Mouse (Mus musculus): Measurements from ENCODE around the gene Grap. TPM values are rescaled to one million over a fixed set of nuclear protein-coding genes. Genes with fewer than 3 reads are reported as not detected.
A peak's percentile ranks its signal among the peaks of the same experiment; 100 is the strongest.

Grap gene
- polyA plus RNA-seq, 1 experiment from 2014 or later = 9.9 TPM

DNA sequence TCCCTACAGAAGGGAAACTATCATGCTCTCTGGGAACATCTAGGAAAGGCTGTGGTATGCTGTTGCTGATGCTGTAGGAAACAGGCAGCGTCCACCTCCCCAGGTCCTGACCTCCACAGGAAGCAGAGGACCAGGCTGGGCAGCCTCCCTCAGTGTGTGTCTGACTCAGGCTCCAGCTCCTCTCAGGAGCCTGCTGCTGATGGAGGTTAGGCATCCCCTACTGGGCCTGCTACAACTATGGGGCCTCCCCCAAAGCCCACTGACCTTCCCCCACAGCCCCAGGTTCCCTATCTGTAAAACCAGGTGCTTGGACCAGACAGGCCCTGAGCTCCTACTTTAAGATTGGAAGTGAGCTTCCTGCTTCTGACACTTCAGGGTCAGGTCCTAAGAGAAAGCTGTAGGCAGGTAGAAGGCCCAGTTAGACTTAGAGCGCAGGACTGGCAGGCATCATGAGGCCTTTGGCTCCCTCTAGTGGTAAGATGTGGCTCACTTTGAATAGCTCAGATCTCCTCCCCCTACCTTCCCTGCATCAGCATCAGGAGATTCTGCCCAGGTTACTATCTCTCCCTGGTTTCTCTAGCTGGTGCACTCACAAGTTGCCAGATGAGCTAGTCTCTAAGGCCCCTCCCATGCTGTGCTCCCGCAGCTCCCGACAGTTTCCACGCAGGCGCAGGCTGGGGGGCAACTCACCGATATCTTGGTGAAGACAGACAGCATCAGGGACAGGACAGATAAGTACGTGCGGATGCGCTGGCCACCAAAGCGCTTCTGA lies 61.5 kb downstream of the Grap start:
- no peaks in the 10 kb centered on the region for H3K9me3 ChIP-seq (ENCODE audit: control insufficient read depth, low read length)
- H3K4me2 ChIP-seq = no peak overlapping the region
- no peak overlapping the region for H3K27ac ChIP-seq (ENCODE audit: low read depth, low read length)
- no peaks in the 10 kb centered on the region for H3K36me3 ChIP-seq (ENCODE audit: control insufficient read depth, insufficient read depth, low read length)
- no peaks in the 10 kb centered on the region; the same call in 1 of the 2 replicates for H3K27me3 ChIP-seq (replicated peaks; ENCODE audit: control insufficient read depth, insufficient read depth, low read length)
- H3K4me1 ChIP-seq (replicated peaks; ENCODE audit: control insufficient read depth, insufficient read depth, low read length) = no peaks in the 10 kb centered on the region
- no peak overlapping the region for H3K4me3 ChIP-seq (ENCODE audit: low read depth, low read length)
- H3K9ac ChIP-seq (ENCODE audit: low read depth, low read length) = no peak overlapping the region
- DNase-seq (ENCODE audit: low spot score) = peak; percentile 52
- WGBS = 37% methylated on average over 11 of the region's 11 CpGs
- peak; percentile 77 for ATAC-seq (replicated peaks; ENCODE audit: low FRiP score)

DNA sequence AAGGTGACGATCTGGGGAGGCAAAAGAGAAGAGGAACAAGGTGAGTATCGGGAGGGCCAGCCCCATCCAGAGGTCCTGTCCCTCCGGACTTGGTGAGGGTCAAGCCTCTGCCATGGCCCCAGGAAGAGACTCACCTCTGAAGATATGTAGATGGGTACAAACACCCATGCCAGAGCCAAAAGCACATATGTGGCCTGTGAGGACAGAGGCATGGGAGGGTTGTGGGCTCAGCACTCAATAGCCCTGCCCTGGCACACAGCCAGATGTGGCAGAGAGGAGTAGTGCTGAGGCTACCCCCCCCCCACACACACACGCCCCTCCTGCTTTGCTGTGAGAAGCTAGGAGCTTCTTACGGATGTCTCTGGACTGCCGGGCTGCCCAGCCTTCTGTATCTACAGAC lies 62.1 kb downstream of the Grap start:
- Histone ChIP-seq H3K4me3 (ENCODE audit: low read depth, low read length) (no peak overlapping the region), H3K4me2 (no peak overlapping the region), H3K27ac (ENCODE audit: low read depth, low read length) (no peak overlapping the region), H3K9me3 (ENCODE audit: control insufficient read depth, low read length) (no peaks in the 10 kb centered on the region), H3K9ac (ENCODE audit: low read depth, low read length) (no peak overlapping the region), H3K27me3 (replicated peaks; ENCODE audit: control insufficient read depth, insufficient read depth, low read length) (no peaks in the 10 kb centered on the region; the same call in 1 of the 2 replicates), H3K36me3 (ENCODE audit: control insufficient read depth, insufficient read depth, low read length) (no peaks in the 10 kb centered on the region), H3K4me1 (replicated peaks; ENCODE audit: control insufficient read depth, insufficient read depth, low read length) (no peaks in the 10 kb centered on the region)
- no peak for DNase-seq (ENCODE audit: low spot score)
- 59% methylated on average over 6 of the region's 6 CpGs for WGBS
- ATAC-seq (replicated peaks; ENCODE audit: low FRiP score) = no peak

DNA sequence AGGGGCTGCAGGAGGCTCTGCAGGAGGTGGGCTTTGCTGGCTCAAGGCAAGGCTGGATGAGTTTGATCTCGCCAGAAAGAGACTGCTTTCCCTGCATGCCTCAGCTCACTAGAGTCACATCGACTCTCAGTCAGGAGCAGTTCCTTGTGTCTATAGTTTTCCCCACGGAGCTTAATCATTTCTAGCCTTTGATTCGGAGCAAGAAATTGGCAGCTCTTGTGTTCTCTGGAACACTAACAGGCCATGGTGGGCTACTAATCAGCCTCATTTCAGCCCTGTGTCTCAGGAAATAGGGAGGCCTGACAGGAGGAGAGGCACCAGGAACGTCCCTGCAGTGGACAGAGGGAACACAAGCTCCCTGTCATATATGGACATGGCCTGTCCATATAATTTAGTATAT lies 64.9 kb downstream of the Grap start:
- no peak overlapping the region for H3K27ac ChIP-seq (ENCODE audit: low read depth, low read length)
- H3K4me1 ChIP-seq (replicated peaks; ENCODE audit: control insufficient read depth, insufficient read depth, low read length) = no peaks in the 10 kb centered on the region

GRCm38 (mm10) chr11:61719387-61719786 lies 66.3 kb downstream of the Grap start:
- Histone ChIP-seq H3K4me2 (no peak overlapping the region), H3K27me3 (replicated peaks; ENCODE audit: control insufficient read depth, insufficient read depth, low read length) (0 out of 2 replicates have a peak, but pooled peaks cover 5% of the 10 kb centered on the region), H3K4me1 (replicated peaks; ENCODE audit: control insufficient read depth, insufficient read depth, low read length) (no peaks in the 10 kb centered on the region), H3K36me3 (ENCODE audit: control insufficient read depth, insufficient read depth, low read length) (no peaks in the 10 kb centered on the region), H3K9me3 (ENCODE audit: control insufficient read depth, low read length) (no peaks in the 10 kb centered on the region), H3K4me3 (ENCODE audit: low read depth, low read length) (no peak overlapping the region), H3K27ac (ENCODE audit: low read depth, low read length) (no peak overlapping the region), H3K9ac (ENCODE audit: low read depth, low read length) (no peak overlapping the region)
- DNase-seq (ENCODE audit: low spot score) = no peak
- no peak for ATAC-seq (replicated peaks; ENCODE audit: low FRiP score)
- WGBS = 69% methylated on average over 3 of the region's 3 CpGs

More for the DNA sequence above, 64.9 kb downstream of the Grap start:
- ATAC-seq (replicated peaks; ENCODE audit: low FRiP score) = no peak
- 0 out of 2 replicates have a peak, but pooled peaks cover 5% of the 10 kb centered on the region for H3K27me3 ChIP-seq (replicated peaks; ENCODE audit: control insufficient read depth, insufficient read depth, low read length)
- no peaks in the 10 kb centered on the region for H3K9me3 ChIP-seq (ENCODE audit: control insufficient read depth, low read length)
- no peak overlapping the region for H3K9ac ChIP-seq (ENCODE audit: low read depth, low read length)
- no peak for DNase-seq (ENCODE audit: low spot score)
- H3K36me3 ChIP-seq (ENCODE audit: control insufficient read depth, insufficient read depth, low read length) = no peaks in the 10 kb centered on the region
- WGBS = 71% methylated on average over 5 of the region's 5 CpGs
- no peak overlapping the region for H3K4me2 ChIP-seq
- no peak overlapping the region for H3K4me3 ChIP-seq (ENCODE audit: low read depth, low read length)

DNA sequence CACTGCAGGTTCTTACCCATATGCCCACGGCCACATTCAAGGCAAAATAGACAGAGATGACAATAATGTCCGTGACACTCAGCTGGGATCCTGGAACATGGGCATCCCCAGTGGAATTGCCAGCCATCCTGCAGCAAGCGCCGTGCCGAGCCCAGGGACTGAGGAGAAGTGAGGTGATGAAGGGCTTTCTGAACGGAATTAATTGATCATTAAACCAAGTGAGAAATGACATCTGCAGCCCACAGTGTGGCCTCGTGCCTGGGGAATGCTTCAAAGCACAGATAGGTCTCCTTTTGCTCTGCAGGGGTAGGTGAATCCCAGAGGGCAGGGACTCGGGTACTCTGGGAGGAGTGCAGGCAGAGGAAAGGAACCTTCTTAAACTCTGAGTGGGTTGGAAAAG lies 66.8 kb downstream of the Grap start:
- no peak overlapping the region for H3K4me2 ChIP-seq
- no peaks in the 10 kb centered on the region for H3K4me1 ChIP-seq (replicated peaks; ENCODE audit: control insufficient read depth, insufficient read depth, low read length)
- ATAC-seq (replicated peaks; ENCODE audit: low FRiP score) = no peak
- WGBS = 76% methylated on average over 8 of the region's 8 CpGs
- no peaks in the 10 kb centered on the region for H3K9me3 ChIP-seq (ENCODE audit: control insufficient read depth, low read length)
- no peak overlapping the region for H3K27ac ChIP-seq (ENCODE audit: low read depth, low read length)
- no peak overlapping the region for H3K4me3 ChIP-seq (ENCODE audit: low read depth, low read length)
- 0 out of 2 replicates have a peak, but pooled peaks cover 5% of the 10 kb centered on the region for H3K27me3 ChIP-seq (replicated peaks; ENCODE audit: control insufficient read depth, insufficient read depth, low read length)
- DNase-seq (ENCODE audit: low spot score) = no peak
- H3K36me3 ChIP-seq (ENCODE audit: control insufficient read depth, insufficient read depth, low read length) = no peaks in the 10 kb centered on the region
- no peak overlapping the region for H3K9ac ChIP-seq (ENCODE audit: low read depth, low read length)

DNA sequence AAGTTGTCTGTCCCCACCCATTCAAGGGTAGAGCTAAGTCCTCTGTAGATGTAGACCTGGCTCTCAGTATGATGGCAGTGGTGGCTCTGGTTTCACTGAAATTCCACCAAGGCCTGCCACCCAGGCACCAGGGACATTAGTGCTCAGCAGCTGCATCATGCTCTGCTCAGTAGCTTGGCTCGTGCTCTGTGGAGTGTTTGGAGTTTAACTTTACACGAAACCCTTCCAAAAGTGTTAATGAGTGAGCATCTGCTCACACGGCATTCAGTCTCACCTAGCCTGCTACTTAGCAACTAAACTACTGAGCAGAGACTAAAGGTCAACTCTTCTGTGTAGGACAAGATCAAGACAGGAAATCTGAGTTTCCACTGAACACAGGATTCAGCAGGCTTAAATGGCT lies 67.6 kb downstream of the Grap start, which contains the start of gene Slc5a10:
Gene Slc5a10, minus strand, starts transcription at position 191 of the 400 bp plus-strand sequence.
- H3K9me3 ChIP-seq (ENCODE audit: control insufficient read depth, low read length) = no peaks in the 10 kb centered on the region

GRCm38 (mm10) chr11:61722077-61722476 lies 69.0 kb downstream of the Grap start:
- Histone ChIP-seq H3K9me3 (ENCODE audit: control insufficient read depth, low read length) (no peaks in the 10 kb centered on the region), H3K9ac (ENCODE audit: low read depth, low read length) (no peak overlapping the region), H3K27me3 (replicated peaks; ENCODE audit: control insufficient read depth, insufficient read depth, low read length) (0 out of 2 replicates have a peak, but pooled peaks cover 5% of the 10 kb centered on the region), H3K36me3 (ENCODE audit: control insufficient read depth, insufficient read depth, low read length) (no peaks in the 10 kb centered on the region), H3K4me1 (replicated peaks; ENCODE audit: control insufficient read depth, insufficient read depth, low read length) (no peaks in the 10 kb centered on the region), H3K4me2 (no peak overlapping the region), H3K27ac (ENCODE audit: low read depth, low read length) (no peak overlapping the region), H3K4me3 (ENCODE audit: low read depth, low read length) (no peak overlapping the region)
- no peak for DNase-seq (ENCODE audit: low spot score)
- 75% methylated on average over 5 of the region's 5 CpGs for WGBS
- no peak for ATAC-seq (replicated peaks; ENCODE audit: low FRiP score)

More for the DNA sequence above, 67.6 kb downstream of the Grap start, which contains the start of gene Slc5a10:
- H3K27ac ChIP-seq (ENCODE audit: low read depth, low read length) = no peak within 1 kb of the TSS
- DNase-seq (ENCODE audit: low spot score) = no peak
- H3K9ac ChIP-seq (ENCODE audit: low read depth, low read length) = no peak within 1 kb of the TSS
- H3K4me3 ChIP-seq (ENCODE audit: low read depth, low read length) = no peak within 1 kb of the TSS
- 0 out of 2 replicates have a peak, but pooled peaks cover 5% of the 10 kb centered on the region for H3K27me3 ChIP-seq (replicated peaks; ENCODE audit: control insufficient read depth, insufficient read depth, low read length)
- no peak for ATAC-seq (replicated peaks; ENCODE audit: low FRiP score)
- H3K36me3 ChIP-seq (ENCODE audit: control insufficient read depth, insufficient read depth, low read length) = no peaks in the 10 kb centered on the region
- H3K4me2 ChIP-seq = no peak within 1 kb of the TSS
- 86% methylated on average over 3 of the region's 3 CpGs for WGBS
- H3K4me1 ChIP-seq (replicated peaks; ENCODE audit: control insufficient read depth, insufficient read depth, low read length) = no peaks in the 10 kb centered on the region

Data from liver, embryonic 11.5 days (tissue).